Comparison of ENCODE assay signal across 19 mouse cellular contexts in genomic region chr16:11369162-11369561, GRCm38 (mm10). TPM values are rescaled to one million over a fixed set of nuclear protein-coding genes. Genes with fewer than 3 reads are reported as not detected.
A peak's percentile ranks its signal among the peaks of the same experiment; 100 is the strongest.
DNase-seq lines count a peak whose midpoint lies in the region; ATAC-seq and TF ChIP-seq lines count a peak whose summit lies in the region.
"Had no signal": no experiment of that assay in that cellular context is flagged by ENCODE, and none has a peak within 500 bp of the region (broad histone marks: within the 10 kb centered on the region; RNA-seq: fewer than 3 reads in every experiment).

No protein-coding gene starts in this region.

- H3K9ac ChIP-seq in liver, embryonic 13.5 days, result no peak overlapping the region
- H3K9ac ChIP-seq in forebrain, embryonic 14.5 days (ENCODE audit: low read length), result no peak overlapping the region
- no peak overlapping the region for H3K9ac ChIP-seq in hindbrain, postnatal 0 days (replicated peaks; ENCODE audit: low read length)

- ATAC-seq in liver, embryonic 13.5 days (ENCODE audit: low read depth), result no peak
- ATAC-seq in forebrain, embryonic 14.5 days, result peak; percentile 21; the same call in 1 of the 2 replicates
- ATAC-seq in hindbrain, postnatal 0 days, result peak; percentile 37

- no peak overlapping the region for H3K4me2 ChIP-seq in liver, embryonic 13.5 days
- H3K4me2 ChIP-seq in forebrain, embryonic 14.5 days (ENCODE audit: low read length), result no peak overlapping the region
- no peak overlapping the region for H3K4me2 ChIP-seq in hindbrain, postnatal 0 days (ENCODE audit: low read depth, low read length)

- intact Hi-C loops in heart, postnatal 25 days (cut with DNase I), result no loop called here

- H3K4me3 ChIP-seq in heart, embryonic 10.5 days, result no peak overlapping the region
- H3K4me3 ChIP-seq in liver, embryonic 13.5 days (replicated peaks), result no peak overlapping the region
- no peak overlapping the region for H3K4me3 ChIP-seq in forebrain, embryonic 14.5 days (ENCODE audit: low read depth, low read length)
- no peak overlapping the region for H3K4me3 ChIP-seq in hindbrain, postnatal 0 days (ENCODE audit: low read length)

- peaks cover 28% of the 10 kb centered on the region for H3K4me1 ChIP-seq in heart, embryonic 10.5 days
- H3K4me1 ChIP-seq in liver, embryonic 13.5 days (replicated peaks), result peaks cover 23% of the 10 kb centered on the region
- H3K4me1 ChIP-seq in forebrain, embryonic 14.5 days (ENCODE audit: control insufficient read depth, insufficient read depth, low read length), result peaks cover 14% of the 10 kb centered on the region
- H3K4me1 ChIP-seq in hindbrain, postnatal 0 days (ENCODE audit: insufficient read depth, low read length), result 0 out of 2 replicates have a peak, but pooled peaks cover 14% of the 10 kb centered on the region

- no peak for TF ChIP-seq CTCF in hindbrain, postnatal 0 days (IDR thresholded peaks at IDR 0.05; ENCODE audit: low read depth)

- 25% methylated on average over 4 of the region's 4 CpGs for WGBS in heart, embryonic 10.5 days
- WGBS in liver, embryonic 13.5 days (ENCODE audit: insufficient replicate concordance), result 54% methylated on average over 4 of the region's 4 CpGs
- 49% methylated on average over 4 of the region's 4 CpGs for WGBS in forebrain, embryonic 14.5 days
- WGBS in hindbrain, postnatal 0 days, result 57% methylated on average over 4 of the region's 4 CpGs

- no peaks in the 10 kb centered on the region for H3K36me3 ChIP-seq in heart, embryonic 10.5 days
- H3K36me3 ChIP-seq in liver, embryonic 13.5 days, result no peaks in the 10 kb centered on the region
- no peaks in the 10 kb centered on the region for H3K36me3 ChIP-seq in forebrain, embryonic 14.5 days (ENCODE audit: control insufficient read depth, insufficient read depth, low read length)
- no peaks in the 10 kb centered on the region for H3K36me3 ChIP-seq in hindbrain, postnatal 0 days (ENCODE audit: insufficient read depth, low read length)

- peak overlapping the region; percentile 48 for H3K27ac ChIP-seq in heart, embryonic 10.5 days
- H3K27ac ChIP-seq in liver, embryonic 13.5 days, result peak overlapping the region; percentile 37; the same call in 1 of the 2 replicates
- peak overlapping the region; percentile 10; the same call in 1 of the 2 replicates for H3K27ac ChIP-seq in forebrain, embryonic 14.5 days (ENCODE audit: low read depth, low read length)
- no peak overlapping the region for H3K27ac ChIP-seq in hindbrain, postnatal 0 days

- H3K9me3 ChIP-seq in heart, embryonic 10.5 days, result no peaks in the 10 kb centered on the region
- H3K9me3 ChIP-seq in liver, embryonic 13.5 days (replicated peaks), result no peaks in the 10 kb centered on the region
- no peaks in the 10 kb centered on the region for H3K9me3 ChIP-seq in forebrain, embryonic 14.5 days (replicated peaks; ENCODE audit: control insufficient read depth, low read length)
- H3K9me3 ChIP-seq in hindbrain, postnatal 0 days (ENCODE audit: low read length), result no peaks in the 10 kb centered on the region

- H3K27me3 ChIP-seq in heart, embryonic 10.5 days (ENCODE audit: insufficient read depth, poor library complexity, severe bottlenecking), result no peaks in the 10 kb centered on the region
- no peaks in the 10 kb centered on the region for H3K27me3 ChIP-seq in liver, embryonic 13.5 days
- no peaks in the 10 kb centered on the region for H3K27me3 ChIP-seq in forebrain, embryonic 14.5 days (replicated peaks; ENCODE audit: control insufficient read depth, insufficient read depth, low read length)
- no peaks in the 10 kb centered on the region for H3K27me3 ChIP-seq in hindbrain, postnatal 0 days (ENCODE audit: insufficient read depth, low read length)

- no peak for DNase-seq in heart, embryonic 10.5 days (ENCODE audit: low spot score)
- no peak for DNase-seq in heart, postnatal 25 days (ENCODE audit: low spot score)
- no peak for DNase-seq in liver, embryonic 13.5 days
- no peak for DNase-seq in liver
- DNase-seq in forebrain, embryonic 14.5 days (ENCODE audit: low spot score), result no peak
- no peak for DNase-seq in hindbrain, postnatal 0 days (ENCODE audit: low spot score)
- DNase-seq in cerebellum, adult 8-10 months, result no peak
- DNase-seq in layer of hippocampus, adult 11-12 months (ENCODE audit: low spot score), result no peak
- DNase-seq: B cell, adult 2 months; layer of hippocampus, postnatal 36 days; thymus, postnatal 14 days had no signal

RNA-seq across cellular contexts. Expression of gene Snx29, which starts 46.5 kb away (rescaled TPM):
- 6.7 and 7.9 TPM in 2 replicates for polyA plus RNA-seq in heart, embryonic 10.5 days (2016; fragmentation: Nextera tagmentation; extraction: Ambion mirVana)
- total RNA-seq in heart, postnatal 25 days (2021), result 10 to 100 TPM in 1 of 2 experiments, 1 to 10 TPM in 1; 9.6 to 12.4 TPM
- 3.4 and 4.4 TPM in 2 replicates for polyA plus RNA-seq in liver, embryonic 13.5 days (2015; fragmentation: Nextera tagmentation; extraction: Ambion mirVana)
- 3.8 and 7.7 TPM in 2 replicates for polyA plus RNA-seq in forebrain, embryonic 14.5 days (2014; fragmentation: Nextera tagmentation; extraction: Ambion mirVana)
- total RNA-seq in hindbrain, postnatal 0 days (2014; rRNA removed), result 18.7 and 19.5 TPM in 2 replicates
- polyA plus RNA-seq in hindbrain, postnatal 0 days (2015; fragmentation: Nextera tagmentation; extraction: Ambion mirVana), result 8.2 and 8.4 TPM in 2 replicates

RNA-seq across cellular contexts. Expression of gene Tnfrsf17, which starts 55.5 kb away (rescaled TPM):
- polyA plus RNA-seq in heart, embryonic 10.5 days (2016; fragmentation: Nextera tagmentation; extraction: Ambion mirVana), result not detected in 2 replicates
- total RNA-seq in heart, postnatal 25 days (2021), result not detected
- polyA plus RNA-seq in liver, embryonic 13.5 days (2015; fragmentation: Nextera tagmentation; extraction: Ambion mirVana), result not detected in 2 replicates
- not detected in 2 replicates for polyA plus RNA-seq in forebrain, embryonic 14.5 days (2014; fragmentation: Nextera tagmentation; extraction: Ambion mirVana)
- 0.42 and 0.54 TPM in 2 replicates for total RNA-seq in hindbrain, postnatal 0 days (2014; rRNA removed)
- not detected in 2 replicates for polyA plus RNA-seq in hindbrain, postnatal 0 days (2015; fragmentation: Nextera tagmentation; extraction: Ambion mirVana)
- total RNA-seq: adrenal gland, postnatal 4 days; common myeloid progenitor, adult 5-6 weeks; layer of hippocampus, postnatal 36 days had no signal
- polyA plus RNA-seq: embryonic facial prominence, embryonic 14.5 days; heart, postnatal 0 days; intestine, embryonic 16.5 days; limb, embryonic 11.5 days; liver, embryonic 16.5 days; stomach, embryonic 14.5 days had no signal
